Mouse (Mus musculus) ovary, postnatal 36 days (tissue): Measurements from ENCODE around the gene Gm21860.
A peak's percentile ranks its signal among the peaks of the same experiment; 100 is the strongest.
"Not testable (repeated sequence)": the region's sequence is repeated elsewhere in the genome, so short reads cannot be mapped to it uniquely, and the experiment has no call there.

ENCODE experiments used
- DNase-seq: peaks from one replicate; pipeline ENCODE4 v3.0.0; 2022; ENCODE audit warnings: low spot score, mixed read lengths

Gene Gm21860

DNA sequence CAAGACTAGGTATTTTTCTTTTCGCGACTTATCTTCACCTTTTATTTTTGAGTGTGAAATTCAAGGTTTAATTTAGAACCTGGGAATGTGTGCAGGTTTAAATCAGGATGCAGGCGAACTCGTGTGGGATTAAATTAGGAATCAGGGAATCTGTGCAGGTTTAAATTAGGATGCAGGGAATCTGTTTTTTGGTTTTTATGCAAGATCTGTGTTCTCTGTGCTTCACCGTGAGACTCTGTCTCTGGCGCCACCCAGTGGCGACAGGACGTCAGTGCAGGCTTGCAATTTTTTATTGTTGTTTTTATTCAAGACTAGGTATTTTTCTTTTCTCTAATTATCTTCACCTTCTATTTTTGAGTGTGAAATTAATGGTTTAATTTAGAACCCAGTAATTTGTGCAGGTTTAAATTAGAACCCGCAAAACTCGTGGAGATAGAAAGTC, 22.5 kb downstream of the Gm21860 start:
- not testable (repeated sequence) for DNase-seq

DNA sequence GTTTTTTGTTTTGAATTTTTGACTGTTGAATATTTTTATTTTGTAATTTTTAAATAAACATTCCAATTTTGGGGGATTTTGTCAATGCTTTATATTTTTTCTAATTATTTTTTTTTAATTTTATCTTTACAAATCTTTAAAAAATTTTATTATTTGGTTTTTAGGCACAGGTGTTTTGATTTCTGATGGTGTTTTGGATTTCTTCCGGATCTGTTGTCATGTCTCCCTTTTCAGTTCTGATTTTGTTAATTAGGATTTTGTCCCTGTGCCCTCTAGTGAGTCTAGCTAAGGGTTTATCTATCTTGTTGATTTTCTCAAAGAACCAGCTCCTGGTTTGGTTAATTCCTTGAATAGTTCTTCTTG, 23.0 kb downstream of the Gm21860 start:
- DNase-seq = not testable (repeated sequence)

DNA sequence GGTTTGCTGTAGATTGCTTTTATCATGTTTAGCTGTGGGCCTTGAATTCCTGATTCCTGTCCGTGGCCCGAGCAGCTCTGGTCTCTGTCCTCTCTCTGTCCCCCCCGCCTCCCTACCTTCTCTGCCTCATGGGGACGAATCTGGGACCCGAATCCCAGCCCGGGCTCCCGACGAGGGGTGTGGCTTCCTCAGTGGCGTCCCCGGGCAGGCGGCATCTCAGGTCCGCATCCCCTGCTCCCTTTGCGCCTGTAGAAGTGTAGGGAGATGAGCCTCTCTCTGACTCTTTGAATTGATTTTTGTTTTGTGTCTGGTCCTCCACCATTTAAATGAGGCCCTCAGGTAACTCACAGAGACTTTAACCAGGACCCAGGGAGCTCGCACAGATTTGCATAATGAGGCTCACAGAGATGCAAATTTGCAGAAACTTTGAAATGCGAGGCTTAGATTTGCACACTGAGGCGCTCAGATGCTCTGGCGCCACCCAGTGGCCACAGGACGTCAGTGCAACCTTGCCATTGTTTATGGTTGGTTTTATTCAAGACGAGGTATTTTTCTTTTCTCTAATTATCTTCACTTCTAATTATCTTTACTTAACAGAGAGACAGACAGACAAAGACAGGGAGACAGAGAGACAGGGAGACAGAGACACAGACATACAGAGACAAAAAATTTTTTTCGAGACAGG, 23.6 kb downstream of the Gm21860 start:
- DNase-seq = peak; percentile 24

GRCm38 (mm10) chrY:90729816-90730303, 24.8 kb downstream of the Gm21860 start:
- DNase-seq = not testable (repeated sequence)

GRCm38 (mm10) chrY:90728905-90729256, 25.7 kb downstream of the Gm21860 start:
- not testable (repeated sequence) for DNase-seq

DNA sequence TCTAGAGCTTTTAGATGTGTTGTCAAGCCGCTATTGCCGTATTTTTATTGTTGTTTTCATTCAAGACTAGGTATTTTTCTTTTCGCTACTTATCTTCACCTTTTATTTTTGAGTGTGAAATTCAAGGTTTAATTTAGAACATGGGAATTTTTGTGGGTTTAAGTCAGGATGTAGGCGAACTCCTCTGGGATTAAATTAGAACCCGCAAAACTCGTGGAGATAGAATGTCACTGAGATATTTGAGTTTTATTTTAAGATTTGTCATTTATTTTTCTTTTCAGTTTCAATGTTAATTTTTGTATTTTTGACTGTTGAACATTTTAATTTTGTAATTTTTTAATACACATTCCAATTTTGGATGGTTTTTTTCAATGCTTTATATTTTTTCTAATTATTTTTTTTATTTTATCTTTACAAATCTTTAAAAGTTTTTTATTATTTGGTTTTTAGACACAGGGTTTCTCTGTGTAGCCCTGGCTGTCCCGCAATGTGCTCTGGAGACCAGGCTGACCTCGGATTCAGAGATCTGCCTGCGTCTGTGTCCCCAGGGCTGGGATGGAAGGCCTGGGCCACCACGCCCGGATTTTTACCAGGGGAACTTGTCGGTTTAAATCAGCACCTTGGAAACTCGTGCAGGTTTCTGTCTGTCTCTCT, 26.2 kb downstream of the Gm21860 start:
- DNase-seq = peak; percentile 5

GRCm38 (mm10) chrY:90727121-90727908, 27.3 kb downstream of the Gm21860 start:
- DNase-seq = not testable (repeated sequence)

- DNase-seq = not testable (repeated sequence)
Observed at GRCm38 (mm10) chrY:90725701-90726451, 28.7 kb downstream of the Gm21860 start.

GRCm38 (mm10) chrY:90725166-90725565, 29.5 kb downstream of the Gm21860 start:
- DNase-seq = not testable (repeated sequence)

DNA sequence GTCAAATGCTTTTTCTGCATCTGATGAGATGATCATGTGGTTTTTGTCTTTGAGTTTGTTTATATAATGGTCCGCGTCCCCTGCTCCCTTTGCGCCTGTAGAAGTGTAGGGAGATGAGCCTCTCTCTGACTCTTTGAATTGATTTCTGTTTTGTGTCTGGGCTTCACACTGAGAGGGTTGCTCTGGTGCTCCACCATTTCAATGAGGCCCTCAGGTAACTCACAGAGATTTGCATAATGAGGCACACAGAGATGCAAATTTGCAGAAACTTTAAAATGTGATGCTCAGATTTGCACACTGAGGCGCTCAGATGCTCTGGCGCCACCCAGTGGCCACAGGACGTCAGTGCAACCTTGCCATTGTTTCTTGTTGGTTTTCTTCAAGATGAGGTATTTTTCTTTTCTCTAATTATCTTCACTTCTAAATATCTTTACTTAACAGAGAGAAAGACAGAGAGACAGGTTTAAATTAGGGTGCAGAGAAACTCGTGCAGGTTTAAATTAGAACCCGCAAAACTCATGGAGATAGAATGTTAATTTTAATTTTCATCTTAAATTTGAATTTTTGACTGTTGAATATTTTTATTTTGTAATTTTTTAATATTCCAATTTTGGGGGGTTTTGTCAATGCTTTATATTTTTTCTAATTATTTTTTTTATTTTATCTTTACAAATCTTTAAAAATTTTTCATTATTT, 30.5 kb downstream of the Gm21860 start:
- DNase-seq = not testable (repeated sequence)

GRCm38 (mm10) chrY:90723336-90723987, 31.2 kb downstream of the Gm21860 start:
- DNase-seq = peak; percentile 6

DNA sequence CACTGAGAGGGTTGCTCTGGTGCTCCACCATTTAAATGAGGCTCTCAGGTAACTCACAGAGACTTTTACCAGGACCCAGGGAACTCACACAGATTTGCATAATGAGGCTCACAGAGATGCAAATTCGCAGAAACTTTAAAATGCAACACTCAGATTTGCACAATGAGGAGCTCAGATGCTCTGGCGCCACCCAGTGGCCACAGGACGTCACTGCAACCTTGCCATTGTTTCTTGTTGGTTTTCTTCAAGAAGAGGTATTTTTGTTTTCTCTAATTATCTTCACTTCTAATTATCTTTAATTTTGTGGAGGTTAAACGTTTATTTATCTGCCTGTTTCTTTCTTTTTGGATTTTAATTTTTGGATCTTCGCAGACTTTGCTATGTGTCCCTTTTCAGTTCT, 34.1 kb downstream of the Gm21860 start:
- DNase-seq = not testable (repeated sequence)

GRCm38 (mm10) chrY:90719403-90720232, 35.0 kb downstream of the Gm21860 start:
- not testable (repeated sequence) for DNase-seq

DNA sequence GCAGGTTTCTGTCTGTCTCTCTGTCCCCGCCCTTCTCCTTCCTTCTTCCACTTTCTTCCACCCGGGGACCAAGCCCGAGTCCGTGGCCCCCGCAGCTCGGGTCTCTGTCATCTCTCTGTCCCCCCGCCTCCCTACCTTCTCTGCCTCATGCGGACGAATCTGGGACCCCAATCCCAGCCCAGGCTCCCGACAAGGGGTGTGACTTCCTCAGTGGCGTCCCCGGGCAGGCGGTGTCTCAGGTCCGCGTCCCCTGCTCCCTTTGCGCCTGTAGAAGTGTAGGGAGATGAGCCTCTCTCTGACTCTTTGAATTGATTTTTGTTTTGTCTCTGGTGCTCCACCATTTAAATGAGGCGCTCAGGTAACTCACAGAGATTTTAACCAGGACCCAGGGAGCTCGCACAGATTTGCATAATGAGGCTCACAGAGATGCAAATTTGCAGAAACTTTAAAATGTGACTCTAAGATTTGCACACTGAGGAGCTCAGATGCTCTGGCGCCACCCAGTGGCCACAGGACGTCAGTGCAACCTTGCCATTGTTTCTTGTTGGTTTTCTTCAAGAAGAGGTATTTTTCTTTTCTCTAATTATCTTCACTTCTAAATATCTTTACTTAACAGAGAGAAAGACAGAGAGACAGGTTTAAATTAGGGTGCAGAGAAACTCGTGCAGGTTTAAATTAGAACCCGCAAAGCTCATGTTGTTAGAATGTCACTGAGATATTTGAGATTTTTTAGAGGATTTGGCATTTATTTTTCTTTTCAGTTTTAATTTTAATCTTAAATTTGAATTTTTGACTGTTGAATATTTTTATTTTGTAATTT, 35.8 kb downstream of the Gm21860 start:
- DNase-seq = peak; percentile 36

DNA sequence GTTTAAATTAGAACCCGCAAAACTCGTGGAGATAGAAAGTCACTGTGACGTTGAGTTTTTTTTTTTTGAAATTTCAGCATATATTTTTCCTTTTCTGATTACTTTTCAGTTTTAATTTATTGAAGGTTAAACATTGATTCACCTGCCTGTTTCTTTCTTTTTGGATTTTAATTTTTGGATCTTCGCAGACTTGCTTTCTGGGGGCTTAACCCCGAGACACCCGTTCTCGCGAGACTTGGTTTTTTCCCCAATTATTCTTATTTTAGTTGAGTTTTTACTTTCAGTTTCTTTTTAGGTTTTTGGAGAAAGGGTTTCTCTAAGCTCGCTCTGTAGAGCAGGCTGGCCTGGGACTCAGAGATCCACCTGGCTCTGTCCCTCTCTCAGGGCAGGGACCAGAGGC, 36.6 kb downstream of the Gm21860 start:
- not testable (repeated sequence) for DNase-seq

- DNase-seq = not testable (repeated sequence)
Observed at GRCm38 (mm10) chrY:90717496-90717895, 37.1 kb downstream of the Gm21860 start.
